Mouse (Mus musculus) ES-E14 (cell line): Measurements from ENCODE around the gene Pold3. TPM values are rescaled to one million over a fixed set of nuclear protein-coding genes. Genes with fewer than 3 reads are reported as not detected.

Experiments used
- DNase-seq: peaks from one replicate; pipeline ENCODE4 v3.0.0-alpha.2; 2013; ENCODE audit warnings: low read depth, low spot score
- H3K27ac ChIP-seq: 2 replicates; pipeline ENCODE4 v1.5.1; 2012; ENCODE audit warnings: low read depth, mild to moderate bottlenecking, low read length, moderate library complexity, mixed read lengths; ENCODE audit not compliant: poor library complexity, insufficient read depth, severe bottlenecking
- H3K36me3 ChIP-seq: 2 replicates; pipeline ENCODE4 v1.6.1; 2012; ENCODE audit warnings: mild to moderate bottlenecking, low read length, moderate library complexity, mixed read lengths; ENCODE audit not compliant: control insufficient read depth, poor library complexity, insufficient read depth, severe bottlenecking
- H3K4me1 ChIP-seq, 2 experiments: fragments of 150-350 bp in 1 of 2; sonication (generic) in 1 of 2; 2 replicates each; pipeline ENCODE4 v1.6.1; 2012; ENCODE audit warnings: low read length in 2 of 2, mild to moderate bottlenecking in 1 of 2, mixed read lengths in 1 of 2; ENCODE audit not compliant: control insufficient read depth in 2 of 2, insufficient read depth in 2 of 2, poor library complexity in 1 of 2
- H3K4me3 ChIP-seq, 2 experiments: fragments of 150-350 bp in 1 of 2; sonication (generic) in 1 of 2; 2 replicates each; pipeline ENCODE4 v1.5.1; 2012; ENCODE audit warnings: low read length in 2 of 2, low read depth in 1 of 2, mild to moderate bottlenecking in 1 of 2, mixed read lengths in 1 of 2; ENCODE audit not compliant: insufficient read depth in 1 of 2, poor library complexity in 1 of 2, severe bottlenecking in 1 of 2
- H3K9ac ChIP-seq: 2 replicates; pipeline ENCODE4 v1.6.1; 2012; ENCODE audit warnings: low read depth, mild to moderate bottlenecking, low read length, mixed read lengths; ENCODE audit not compliant: poor library complexity, insufficient read depth, severe bottlenecking
- H3K9me3 ChIP-seq: fragments of 150-350 bp; sonication (generic); 2 replicates; pipeline ENCODE4 v1.6.1; 2012; ENCODE audit warnings: low read depth, mild to moderate bottlenecking, low read length; ENCODE audit not compliant: control insufficient read depth, insufficient read depth
- CHD2 ChIP-seq: IDR thresholded peaks from 2 replicates; pipeline ENCODE4 v1.6.1; 2014; ENCODE audit warnings: mild to moderate bottlenecking, low read depth, low read length, inconsistent platforms
- HCFC1 ChIP-seq: IDR thresholded peaks from 2 replicates; pipeline ENCODE4 v1.6.1; 2012; ENCODE audit warnings: low read length, inconsistent platforms, borderline replicate concordance; ENCODE audit not compliant: insufficient read depth
- MAFK ChIP-seq: IDR thresholded peaks from 2 replicates; pipeline ENCODE4 v1.6.1; 2014; ENCODE audit warnings: mild to moderate bottlenecking, low read depth, low read length, inconsistent platforms; ENCODE audit not compliant: insufficient read depth
- ZC3H11A ChIP-seq: IDR thresholded peaks from 2 replicates; pipeline ENCODE4 v1.6.1; 2012; ENCODE audit warnings: low read depth, mild to moderate bottlenecking, inconsistent platforms, low read length, borderline replicate concordance
- ZNF384 ChIP-seq: IDR thresholded peaks from 2 replicates; pipeline ENCODE4 v1.6.1; 2012; ENCODE audit warnings: low read depth, low read length, inconsistent platforms
- in situ Hi-C, 2 experiments: fragments of 600-800 bp; cut with MboI; formaldehyde crosslinking; loops; one replicate each; pipeline ENCODE4 v1.15.1; 2025; ENCODE audit warnings: low sequenced_read_pairs in 2 of 2, inconsistent platforms in 1 of 2; ENCODE audit not compliant: unreplicated experiment in 2 of 2
- total RNA-seq: library from RNA; depleted of rRNA; stranded (reverse); fragments of 300-350 nt; gene quantifications from 2 replicates; pipeline ENCODE4 v1.2.3, GENCODE M21; 2012

Gene Pold3
- total RNA-seq, 1 experiment: 42.5 TPM

DNA sequence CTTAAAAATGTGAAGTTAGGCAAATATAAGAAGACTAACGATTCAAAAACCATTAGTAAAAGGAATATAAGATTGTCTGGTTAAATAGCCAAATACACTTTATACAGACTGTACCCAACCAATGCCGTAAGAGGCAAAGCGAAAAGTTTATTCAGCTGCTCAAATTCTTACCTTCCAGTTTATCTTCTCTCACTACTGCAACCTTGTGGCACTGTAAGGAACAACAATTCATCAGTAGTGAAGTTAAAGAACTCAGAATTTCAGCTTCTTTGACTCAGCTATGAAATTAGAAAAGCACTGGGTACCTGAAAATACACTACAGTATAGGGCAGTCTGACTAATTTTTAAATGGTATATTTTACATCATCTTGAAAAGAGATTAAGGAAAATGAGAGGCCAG lies 13.0 kb downstream of the Pold3 start:
- TF ChIP-seq MAFK (no peak), CHD2 (no peak), HCFC1 (no peak), ZC3H11A (no peak), ZNF384 (no peak)
- H3K36me3 ChIP-seq: peaks cover 24% of the 10 kb centered on the region
- in situ Hi-C loops: no loop called here

DNA sequence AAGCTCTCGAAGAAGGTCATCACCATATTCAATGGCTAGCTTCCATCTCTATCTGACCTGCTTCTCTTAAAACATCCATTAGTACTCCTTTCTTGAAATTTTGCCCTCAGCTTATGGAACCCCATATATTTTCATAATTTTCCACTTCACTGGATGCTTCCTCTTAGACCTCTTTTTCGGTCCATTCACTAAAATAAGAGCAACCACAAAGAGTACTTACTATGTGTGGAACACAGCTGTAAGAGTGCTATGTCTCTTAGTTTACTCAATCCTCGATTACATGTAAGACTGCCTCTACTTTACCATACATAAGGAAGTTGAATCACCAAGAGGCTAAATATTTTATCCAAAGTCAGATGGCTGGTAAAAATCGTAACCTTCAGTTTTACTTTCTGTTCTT lies 16.7 kb downstream of the Pold3 start:
- TF ChIP-seq MAFK (no peak), HCFC1 (no peak), CHD2 (no peak)
- in situ Hi-C loops: no loop called here
- Histone ChIP-seq H3K4me3 (no peak overlapping the region), H3K9me3 (no peaks in the 10 kb centered on the region), H3K27ac (no peak overlapping the region), H3K4me1 (no peaks in the 10 kb centered on the region), H3K9ac (no peak overlapping the region), H3K36me3 (peaks cover 28% of the 10 kb centered on the region)
- no peak for DNase-seq

More for the DNA sequence above, 13.0 kb downstream of the Pold3 start:
- no peak overlapping the region for H3K27ac ChIP-seq
- H3K4me3 ChIP-seq: no peak overlapping the region
- H3K9me3 ChIP-seq: no peaks in the 10 kb centered on the region
- no peaks in the 10 kb centered on the region for H3K4me1 ChIP-seq
- no peak overlapping the region for H3K9ac ChIP-seq
- DNase-seq: no peak

DNA sequence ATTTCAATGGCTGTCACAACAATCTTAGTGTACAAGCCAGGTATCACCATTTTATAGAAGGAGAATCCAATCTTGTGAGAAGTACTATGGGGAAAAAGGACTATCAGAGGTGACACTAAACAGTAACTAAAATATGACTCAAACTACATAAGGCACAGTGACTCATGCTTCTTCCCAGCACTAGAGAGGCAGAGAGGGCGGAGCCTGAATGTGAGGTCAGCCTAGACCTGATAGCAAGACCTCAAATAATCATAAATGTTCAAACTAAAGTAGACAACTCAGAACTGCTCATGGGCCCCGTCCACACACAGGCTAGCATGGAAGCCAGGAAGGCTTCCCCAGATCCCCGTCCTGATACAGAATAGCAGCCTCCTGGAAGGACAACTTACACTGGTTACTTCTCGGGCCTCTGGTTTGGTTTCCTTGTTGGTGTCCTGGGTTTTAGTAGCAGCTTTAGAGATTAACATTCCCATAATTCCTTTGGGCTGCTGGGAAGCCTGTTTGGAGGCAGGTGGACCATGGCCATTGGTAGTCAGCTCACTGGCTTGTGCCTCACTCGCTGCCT lies 21.3 kb downstream of the Pold3 start:
- Histone ChIP-seq H3K36me3 (peaks cover 24% of the 10 kb centered on the region), H3K9ac (no peak overlapping the region), H3K4me3 (no peak overlapping the region), H3K9me3 (no peaks in the 10 kb centered on the region), H3K27ac (no peak overlapping the region; the same call in 1 of the 2 replicates), H3K4me1 (no peaks in the 10 kb centered on the region)
- in situ Hi-C loops: no loop called here
- DNase-seq: no peak
- TF ChIP-seq HCFC1 (no peak), CHD2 (no peak), MAFK (no peak), ZNF384 (no peak), ZC3H11A (no peak)

DNA sequence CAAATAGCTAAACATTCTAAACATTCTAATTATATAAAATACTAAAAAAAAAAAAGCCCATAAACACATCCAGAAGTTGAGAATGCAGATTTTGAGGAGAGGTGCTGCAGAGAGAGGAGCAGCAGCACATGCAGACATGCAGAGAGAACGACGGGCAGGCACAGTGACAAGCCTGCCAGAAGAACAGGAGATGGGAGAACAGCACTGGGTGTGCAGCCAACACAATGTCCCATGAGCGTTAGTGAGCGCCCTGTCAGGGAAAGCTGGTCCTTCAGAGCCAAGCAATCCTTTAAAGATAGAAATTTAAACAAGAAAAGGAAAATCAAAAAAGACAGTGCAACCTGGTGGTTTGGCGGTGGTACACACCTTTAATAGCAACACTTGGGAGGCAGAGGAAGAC lies 34.5 kb downstream of the Pold3 start:
- Histone ChIP-seq H3K4me3 (no peak overlapping the region), H3K9me3 (no peaks in the 10 kb centered on the region), H3K4me1 (no peaks in the 10 kb centered on the region), H3K36me3 (peaks cover 49% of the 10 kb centered on the region), H3K9ac (no peak overlapping the region), H3K27ac (no peak overlapping the region)
- no peak for TF ChIP-seq HCFC1
- TF ChIP-seq ZC3H11A: no peak
- TF ChIP-seq CHD2: no peak
- no peak for TF ChIP-seq ZNF384
- TF ChIP-seq MAFK: no peak
- no peak for DNase-seq
- in situ Hi-C loops: no loop called here

DNA sequence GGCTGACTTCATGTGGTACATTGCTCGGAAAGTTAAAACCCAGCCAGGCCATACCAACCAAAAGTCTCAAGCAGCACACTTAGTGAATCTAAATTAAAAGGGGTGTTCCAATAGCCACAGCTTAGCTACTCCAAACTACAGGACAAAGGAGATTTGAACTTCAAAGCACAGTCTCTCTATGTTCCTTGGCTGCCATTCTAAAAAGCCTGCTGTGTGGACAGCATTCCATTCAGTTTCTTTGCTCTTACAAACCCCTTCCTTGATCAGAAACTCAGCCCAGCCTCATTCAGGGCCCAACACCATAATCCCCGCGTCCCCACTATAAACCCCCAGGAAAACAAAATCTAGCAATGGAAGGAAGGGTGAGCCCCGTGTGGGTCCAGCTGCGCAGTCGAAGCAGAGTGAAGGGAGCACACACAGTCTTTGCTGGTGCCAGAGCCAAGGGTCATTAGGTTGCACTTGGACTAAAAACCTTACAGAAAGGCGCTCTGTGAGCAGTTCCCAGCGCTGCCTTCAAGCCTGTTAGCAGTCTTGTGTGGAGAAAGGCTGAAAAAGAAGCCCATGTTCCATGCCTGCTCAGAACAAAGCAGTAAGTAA lies 35.1 kb downstream of the Pold3 start:
- no peak overlapping the region for H3K27ac ChIP-seq
- no peaks in the 10 kb centered on the region for H3K4me1 ChIP-seq
- peaks cover 49% of the 10 kb centered on the region for H3K36me3 ChIP-seq
- no peak overlapping the region for H3K9ac ChIP-seq
- no peak overlapping the region for H3K4me3 ChIP-seq
- in situ Hi-C loops: no loop called here
- DNase-seq: peak; percentile 9
- H3K9me3 ChIP-seq: no peaks in the 10 kb centered on the region
- TF ChIP-seq ZNF384 (no peak), HCFC1 (no peak), CHD2 (no peak), ZC3H11A (no peak), MAFK (no peak)
